Mouse (Mus musculus): Measurements from ENCODE around the gene Zbtb21.
"Not testable (repeated sequence)": the region's sequence is repeated elsewhere in the genome, so short reads cannot be mapped to it uniquely, and the experiment has no call there.

Gene Zbtb21

DNA sequence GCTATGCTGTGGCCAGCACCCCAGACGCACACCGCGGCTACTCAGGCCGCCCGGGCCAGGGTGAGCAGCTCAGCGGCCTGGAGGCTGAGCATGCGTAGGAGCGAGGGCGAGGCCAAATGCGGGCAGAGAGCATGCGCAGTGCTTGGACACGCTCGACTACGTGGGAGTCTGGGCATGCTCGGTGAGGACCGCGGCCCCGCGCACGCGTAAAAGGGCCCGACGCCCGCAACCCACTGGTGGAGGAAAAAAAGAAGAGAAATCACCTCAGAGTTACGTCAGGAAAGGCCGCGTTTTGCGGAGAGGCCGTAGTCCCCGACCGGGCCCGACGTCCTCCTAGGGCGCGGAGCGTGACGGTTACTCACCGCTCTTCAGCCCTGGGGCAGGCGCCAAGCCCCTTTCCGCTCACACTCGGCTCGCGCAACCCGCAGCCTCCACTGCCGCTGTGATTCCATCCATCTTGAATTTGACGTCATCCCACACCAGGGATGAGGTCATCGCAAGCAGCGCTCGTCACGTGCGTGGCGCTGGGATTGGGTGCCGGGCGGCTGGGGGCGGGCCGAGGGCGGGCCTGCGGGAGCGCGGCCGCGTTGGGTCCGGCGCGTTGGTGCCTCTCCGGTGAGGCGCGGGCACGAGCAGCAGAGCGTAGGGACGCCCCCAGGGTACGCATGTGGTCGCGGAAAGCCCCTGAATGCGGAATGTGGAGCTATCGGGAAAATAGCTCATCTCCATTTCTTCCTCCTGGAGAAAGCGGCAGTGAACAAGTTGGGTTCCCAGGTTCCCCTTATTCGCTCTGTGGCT is at the start of gene Zbtb21, which contains the start of gene C2cd2:
TSS of gene Zbtb21 (minus strand) at position 472 of the 798 bp plus-strand sequence.
TSS of gene C2cd2 (minus strand) at position 448 of the 798 bp plus-strand sequence.
- peak; percentile 88 for DNase-seq (ENCODE audit: extremely low spot score, low read depth, low spot score)

DNA sequence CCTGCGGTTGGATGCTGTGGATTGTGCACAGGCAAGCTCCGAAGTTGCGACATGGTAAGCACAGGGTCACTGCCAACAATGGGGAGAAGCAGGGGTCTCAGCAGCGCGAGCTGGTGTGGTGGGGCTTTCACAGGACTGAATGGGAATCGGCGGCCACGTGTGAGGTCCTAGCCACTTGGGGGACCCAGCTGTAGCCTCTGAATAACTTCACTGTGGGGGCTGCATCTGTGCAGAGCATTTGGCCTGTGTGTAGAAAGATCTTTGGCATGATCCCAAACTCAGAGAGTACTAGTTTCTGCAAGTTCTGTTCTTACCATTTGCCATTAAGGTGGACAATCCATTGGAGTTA is 34.9 kb upstream of the Zbtb21 start:
- DNase-seq (ENCODE audit: extremely low spot score, low read depth, low spot score) = not testable (repeated sequence)

DNA sequence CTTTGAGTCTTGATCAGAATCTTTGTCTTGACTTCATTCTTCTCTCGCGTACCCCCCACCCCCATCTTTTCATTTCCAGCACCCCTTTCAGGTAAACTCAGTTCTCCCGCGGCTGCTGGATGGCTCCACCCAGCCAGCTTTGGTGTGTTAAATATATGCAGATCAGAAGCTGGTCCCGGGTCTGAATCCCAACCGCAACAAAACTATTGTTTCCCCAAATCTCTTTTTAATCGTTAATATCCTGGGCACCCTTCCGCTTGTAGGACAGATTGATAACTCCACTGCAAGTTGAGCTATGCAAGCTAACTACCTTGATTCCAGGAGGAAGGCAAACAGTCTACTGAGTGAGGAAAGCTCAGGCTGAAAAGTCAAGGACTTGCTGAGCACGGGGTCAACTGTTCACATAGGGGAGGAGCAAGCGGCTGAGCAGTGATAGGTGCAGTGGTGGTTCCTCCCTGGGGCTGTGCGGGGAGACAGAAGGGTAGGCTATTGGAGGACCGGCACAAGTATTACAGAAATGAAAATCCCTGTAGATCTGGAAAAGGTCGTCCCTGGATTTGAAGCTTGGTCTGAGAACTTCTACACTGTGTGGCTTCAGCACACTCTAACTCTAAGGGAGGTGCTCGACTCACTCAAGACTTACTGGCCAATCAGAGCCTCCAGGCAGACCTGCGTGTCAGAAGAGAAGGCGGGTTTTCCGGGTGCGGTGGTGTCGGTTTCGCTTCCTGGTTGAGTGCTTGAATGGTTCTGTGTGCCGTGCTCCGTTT is 34.4 kb upstream of the Zbtb21 start, which contains the start of gene B230307C23Rik:
TSS of gene B230307C23Rik (plus strand) at position 700 of the 767 bp plus-strand sequence.
- peak; percentile 56 for DNase-seq (ENCODE audit: extremely low spot score, low read depth, low spot score)

DNA sequence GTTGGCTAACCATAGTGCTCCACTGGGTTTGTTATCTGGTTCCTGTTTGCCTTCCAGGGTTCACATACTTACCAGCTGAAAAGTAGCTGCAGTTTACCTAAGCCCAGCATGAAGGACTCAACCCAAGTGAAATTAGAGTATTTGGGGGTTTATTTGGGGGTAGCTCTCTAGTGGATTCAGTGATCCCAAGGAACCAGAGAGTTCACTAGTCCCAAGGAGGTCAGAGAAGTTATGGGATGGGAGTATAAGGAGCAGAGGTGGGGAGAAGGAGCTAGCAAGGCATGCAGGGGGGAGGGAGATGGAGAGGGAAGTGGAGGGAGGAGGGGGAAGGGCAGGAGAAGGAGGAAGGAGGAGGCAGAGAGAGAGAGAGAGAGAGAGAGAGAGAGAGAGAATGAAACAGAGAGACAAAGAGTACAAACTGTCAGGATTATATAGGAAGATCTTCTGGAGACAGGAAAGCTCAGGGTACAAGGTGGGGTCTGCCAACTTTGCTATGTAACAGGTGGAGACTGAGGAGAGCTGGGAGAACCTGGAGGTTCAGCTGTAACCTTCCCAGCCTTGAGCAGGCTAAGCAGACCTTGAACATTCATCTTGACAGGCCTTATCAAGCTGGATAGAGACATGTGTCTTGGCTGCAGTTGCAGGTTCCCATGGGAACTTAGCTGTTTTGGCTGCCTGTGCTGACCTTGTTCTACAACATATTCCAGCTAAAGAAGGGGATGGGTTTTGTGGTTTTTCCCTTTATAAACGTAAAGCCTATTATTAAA is 33.6 kb upstream of the Zbtb21 start:
- no peak for DNase-seq (ENCODE audit: extremely low spot score, low read depth, low spot score)

DNA sequence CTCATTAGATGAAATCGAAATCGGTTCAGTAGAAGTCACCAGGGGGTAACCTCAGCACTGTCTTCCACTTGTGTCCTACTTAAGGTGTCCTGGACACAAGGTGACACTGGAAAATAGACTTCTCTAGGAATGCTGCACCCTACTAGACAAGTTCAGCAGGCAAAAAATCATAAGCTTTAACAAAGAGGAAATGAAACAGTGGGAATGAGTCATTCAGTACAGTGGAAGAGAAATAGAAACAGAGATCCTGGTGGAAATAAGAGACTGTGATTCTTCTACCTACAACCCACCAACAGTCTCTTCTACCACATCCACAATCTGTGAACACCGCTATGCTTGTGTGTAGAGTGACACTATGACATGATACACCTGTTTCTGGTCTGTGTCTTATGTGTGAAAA is 30.1 kb upstream of the Zbtb21 start:
- not testable (repeated sequence) for DNase-seq (ENCODE audit: extremely low spot score, low read depth, low spot score)

DNA sequence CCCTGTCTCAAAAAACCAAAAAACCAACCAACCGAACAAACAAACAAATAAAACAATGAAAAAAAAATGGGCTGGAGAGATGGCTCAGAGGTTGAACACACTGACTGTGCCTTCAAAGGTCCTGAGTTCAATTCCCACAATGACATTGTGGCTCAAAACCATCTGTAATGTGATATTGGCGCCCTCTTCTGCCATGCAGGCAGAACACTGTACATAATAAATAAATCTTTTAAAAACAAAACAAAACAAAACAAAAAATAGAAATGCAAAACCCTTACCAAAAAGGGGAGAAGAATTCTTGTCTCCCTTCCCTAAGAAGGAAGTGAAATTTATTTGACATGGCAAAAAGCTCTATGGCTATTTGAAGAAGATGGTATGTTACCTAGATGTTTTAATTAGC is 29.1 kb upstream of the Zbtb21 start:
- no peak for DNase-seq (ENCODE audit: extremely low spot score, low read depth, low spot score)

DNA sequence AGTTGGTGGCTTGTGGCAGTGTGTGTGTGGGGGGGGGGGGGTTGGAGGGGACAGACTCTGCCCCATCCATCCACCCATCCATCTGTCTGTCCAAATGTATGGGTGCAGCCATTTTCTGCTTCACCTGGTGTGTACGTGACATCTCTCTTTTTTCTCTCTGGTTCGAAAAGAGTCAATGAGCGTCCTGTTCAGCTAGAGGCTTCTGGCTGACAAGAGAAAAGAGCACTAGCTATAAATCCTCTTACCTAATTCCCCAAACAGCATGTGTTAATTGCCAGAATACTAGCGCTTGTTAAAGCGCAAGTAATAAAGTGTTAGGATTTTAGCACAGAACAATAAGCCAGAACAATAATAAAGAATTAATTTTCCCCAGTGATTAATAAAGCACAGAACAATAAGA is 22.2 kb upstream of the Zbtb21 start:
- no peak for DNase-seq (ENCODE audit: extremely low spot score, low read depth, low spot score)

DNA sequence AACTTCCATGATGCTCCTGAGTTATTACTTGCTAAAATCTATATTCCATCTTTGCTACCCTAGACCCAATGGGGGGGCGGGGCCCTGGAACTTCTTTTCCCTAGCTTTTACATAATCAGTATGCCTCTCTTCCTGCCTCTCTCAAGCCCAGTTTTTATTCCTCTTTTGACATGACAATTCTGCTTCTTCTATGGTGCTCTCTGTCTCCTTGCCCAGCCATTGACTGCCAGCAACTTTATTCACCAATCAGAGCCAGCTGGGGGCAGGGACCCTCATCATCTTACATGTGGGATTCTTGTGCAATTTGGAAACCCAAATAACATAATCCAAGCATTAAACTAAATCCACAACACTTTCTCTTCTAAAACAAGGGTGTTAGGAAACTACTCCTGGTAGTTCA is 18.9 kb upstream of the Zbtb21 start:
- DNase-seq (ENCODE audit: extremely low spot score, low read depth, low spot score) = no peak

DNA sequence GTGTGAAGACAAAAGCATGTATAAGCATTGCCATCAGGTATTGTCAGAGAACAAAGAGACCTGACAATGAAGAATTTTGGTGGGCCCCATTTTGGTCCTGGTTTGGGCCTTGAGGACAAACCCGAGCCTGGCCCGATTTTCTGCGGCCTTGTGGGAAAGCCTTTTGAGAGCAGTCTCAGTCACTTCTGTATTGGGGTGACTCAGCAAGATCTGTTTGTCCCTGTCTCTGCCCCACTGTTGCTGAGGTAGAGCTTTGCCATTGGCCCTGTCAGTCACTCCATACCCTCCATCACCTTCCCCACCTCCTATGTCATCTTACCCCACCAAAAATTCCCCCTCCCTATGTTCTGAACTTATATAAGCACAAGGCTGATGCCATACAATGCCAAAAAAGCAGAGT is 15.3 kb upstream of the Zbtb21 start:
- DNase-seq (ENCODE audit: extremely low spot score, low read depth, low spot score) = no peak

DNA sequence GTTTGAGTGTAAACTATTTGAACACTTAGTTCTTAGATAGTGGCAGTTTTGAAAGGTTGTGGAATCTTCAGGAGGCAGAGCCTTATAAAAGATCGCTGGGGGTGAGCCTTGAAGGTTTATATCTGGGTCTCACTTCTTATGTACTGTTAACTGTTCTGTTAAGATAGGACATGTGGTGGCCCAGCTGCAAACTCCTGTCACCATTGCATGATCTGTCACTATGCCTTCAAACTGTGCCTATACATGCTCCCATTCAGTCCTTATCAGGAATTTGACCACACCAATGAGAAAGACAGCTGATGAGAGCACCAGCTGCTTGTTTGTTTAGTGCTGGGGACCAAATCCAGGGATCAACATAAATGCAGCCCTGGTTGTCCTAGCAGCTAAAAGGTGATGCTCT is 14.9 kb upstream of the Zbtb21 start:
- no peak for DNase-seq (ENCODE audit: extremely low spot score, low read depth, low spot score)

DNA sequence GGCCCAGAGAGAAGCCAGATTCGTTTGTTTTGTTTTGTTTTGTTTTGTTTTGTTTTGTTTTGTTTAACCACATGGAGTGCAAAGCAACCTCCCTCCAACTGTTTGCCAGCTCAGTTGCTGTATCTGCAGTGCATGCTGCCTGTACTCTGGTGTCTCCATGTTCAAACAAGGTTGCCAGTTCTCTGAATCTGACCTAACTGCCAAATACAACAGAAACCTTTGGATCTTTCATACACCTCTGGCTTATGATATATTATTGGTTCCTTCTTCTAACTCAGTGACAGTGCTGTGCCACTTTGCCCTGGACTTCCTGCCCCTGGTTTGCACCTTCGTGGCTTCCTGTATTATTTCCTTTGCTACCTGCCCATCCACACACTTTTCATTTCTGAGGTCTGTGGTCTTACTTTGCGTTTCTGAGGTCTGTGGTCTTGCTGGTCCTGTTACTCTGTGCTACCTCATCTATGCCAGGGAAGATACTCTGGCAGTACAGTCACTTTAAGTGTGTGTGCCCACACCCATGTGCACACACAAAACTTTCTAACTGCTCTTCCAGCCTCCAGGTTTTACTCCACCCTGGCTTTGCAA is 1.6 kb upstream of the Zbtb21 start:
- DNase-seq (ENCODE audit: extremely low spot score, low read depth, low spot score) = no peak

DNA sequence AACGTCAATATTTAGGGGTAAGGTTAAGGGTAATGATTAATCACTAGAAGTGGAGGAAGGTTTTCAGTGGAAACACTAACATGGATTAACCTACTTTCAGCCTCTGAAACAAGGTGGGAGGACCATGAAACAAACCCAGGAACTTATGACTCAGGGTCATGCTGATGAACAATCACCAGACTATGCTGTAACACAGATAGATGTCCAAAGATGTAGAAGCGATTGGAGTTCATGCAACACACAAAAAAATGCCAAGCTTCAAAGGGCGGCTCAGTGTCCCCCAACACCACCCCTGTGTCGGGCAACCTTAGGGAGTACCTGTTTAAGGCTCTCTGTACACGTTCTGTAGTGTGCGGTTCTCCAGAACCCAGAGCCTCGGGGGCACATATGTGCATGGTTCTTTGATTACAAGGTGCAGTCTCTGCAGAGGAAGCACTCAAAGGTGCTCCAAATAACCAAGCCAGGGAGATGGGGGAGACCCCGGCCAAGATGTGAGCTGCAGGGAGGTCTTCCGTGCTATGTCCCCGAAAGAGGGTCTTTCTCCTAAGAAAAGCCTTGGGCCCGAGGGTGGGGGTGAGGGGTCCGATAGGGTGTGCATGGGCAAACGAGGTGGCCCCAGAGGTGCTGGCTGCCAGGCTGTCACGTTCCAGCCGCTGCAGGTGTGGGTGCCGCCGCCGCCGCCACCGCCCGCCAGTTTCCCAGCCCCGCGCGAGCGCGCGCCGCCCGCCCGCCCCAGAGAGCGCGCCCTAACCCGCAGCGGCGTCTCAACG is 856 bp downstream of the Zbtb21 start:
- no peak for DNase-seq (ENCODE audit: extremely low spot score, low read depth, low spot score)

DNA sequence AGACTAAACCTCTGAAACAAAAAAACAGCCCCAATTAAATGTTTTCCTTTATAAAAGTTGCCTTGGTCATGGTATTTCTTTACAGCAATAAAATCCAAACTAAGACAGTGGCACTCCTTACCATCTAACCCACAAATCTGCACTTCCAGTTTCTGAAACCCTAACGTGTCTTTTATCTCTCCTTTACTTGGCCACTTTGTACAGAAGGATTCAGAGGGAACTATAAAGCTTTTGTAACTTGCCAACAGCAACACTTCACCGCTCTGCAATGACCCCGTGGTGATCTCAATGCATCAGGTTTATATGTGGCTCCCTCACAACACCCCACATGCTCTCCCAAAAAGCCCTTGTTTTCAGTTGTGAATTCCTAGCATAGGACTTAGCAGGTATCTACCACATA is 2.1 kb downstream of the Zbtb21 start:
- DNase-seq (ENCODE audit: extremely low spot score, low read depth, low spot score) = no peak

DNA sequence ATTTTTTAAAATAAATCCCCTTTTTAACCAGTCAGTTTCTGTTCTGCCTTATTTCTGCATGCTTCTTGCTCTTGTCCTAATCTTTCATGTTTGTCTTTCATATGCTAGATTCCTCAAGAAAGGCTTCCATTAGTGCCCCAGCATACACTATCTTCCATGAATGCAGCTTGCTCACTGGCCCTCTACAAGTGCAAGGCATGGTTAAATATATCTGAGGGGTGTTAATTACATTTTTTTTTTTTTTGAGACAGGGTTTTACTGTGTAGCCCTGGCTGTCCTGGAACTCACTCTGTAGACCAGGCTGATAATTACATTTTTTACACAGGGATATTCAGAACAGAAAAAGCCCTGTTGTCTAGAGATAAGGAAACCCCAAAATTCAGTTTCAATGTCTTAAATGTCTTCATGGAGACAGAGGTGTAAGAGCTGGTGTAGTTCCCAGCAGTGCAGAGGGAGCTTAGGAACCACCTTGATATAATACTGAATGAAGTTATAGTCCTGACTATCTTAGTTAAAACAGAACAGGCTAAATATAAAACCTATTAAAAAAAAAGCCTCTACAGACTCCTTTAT is 3.9 kb downstream of the Zbtb21 start:
- no peak for DNase-seq (ENCODE audit: extremely low spot score, low read depth, low spot score)

DNA sequence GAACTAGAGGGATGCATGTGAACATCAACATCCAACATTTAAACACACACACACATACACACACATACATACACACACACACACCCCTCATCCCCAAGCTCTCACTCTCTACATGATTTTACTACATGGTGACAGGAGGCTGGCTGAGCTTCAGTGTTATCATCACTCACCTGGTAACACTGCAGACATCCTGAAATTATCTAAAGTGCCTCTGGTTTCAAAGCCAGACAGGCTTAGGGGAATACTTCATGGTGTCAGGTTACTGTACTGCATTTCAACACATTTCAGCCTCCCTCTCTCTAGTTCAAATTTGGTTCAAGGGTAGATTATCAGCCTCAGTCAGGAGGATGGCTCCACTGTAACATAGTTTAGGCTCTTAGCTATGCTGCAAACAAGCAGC is 4.8 kb downstream of the Zbtb21 start:
- no peak for DNase-seq (ENCODE audit: extremely low spot score, low read depth, low spot score)

DNA sequence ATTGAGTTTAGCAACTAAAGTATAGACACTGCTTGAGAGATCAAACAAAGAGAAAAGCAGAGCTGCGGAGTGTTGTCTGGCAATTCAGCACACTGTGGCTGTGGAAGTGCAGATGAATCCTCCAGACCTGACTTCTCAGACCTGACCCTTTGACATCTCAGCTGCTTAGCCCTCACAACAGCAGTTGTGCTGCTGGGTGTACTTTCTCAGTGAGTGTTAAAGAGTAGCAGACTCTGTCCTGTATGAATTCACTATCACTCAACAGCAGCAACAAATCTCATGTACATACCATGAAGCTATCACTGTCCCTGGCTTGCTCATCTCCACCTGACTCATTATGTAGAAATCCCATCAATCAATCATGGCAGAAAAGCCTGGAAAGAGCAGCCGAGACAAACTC is 6.4 kb downstream of the Zbtb21 start:
- no peak for DNase-seq (ENCODE audit: extremely low spot score, low read depth, low spot score)

DNA sequence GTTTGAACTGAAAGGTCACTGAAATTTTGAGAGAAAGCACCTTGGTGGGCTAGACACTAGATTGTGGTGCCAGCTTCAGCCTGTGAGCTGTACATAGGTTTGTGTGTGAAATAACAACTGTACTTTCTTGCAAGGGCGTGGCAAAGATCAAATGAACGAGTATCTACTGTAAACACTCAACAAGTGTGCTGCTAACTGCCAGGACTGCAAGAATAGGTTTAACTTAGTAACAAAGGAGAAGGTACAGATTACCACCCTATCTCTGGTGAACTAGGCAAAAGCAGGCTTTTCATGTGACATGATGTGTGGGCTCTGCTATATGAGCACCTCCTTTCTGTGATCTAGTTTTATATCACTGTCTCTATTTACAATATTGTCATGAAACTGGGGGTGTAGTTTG is 9.1 kb downstream of the Zbtb21 start:
- DNase-seq (ENCODE audit: extremely low spot score, low read depth, low spot score) = no peak

DNA sequence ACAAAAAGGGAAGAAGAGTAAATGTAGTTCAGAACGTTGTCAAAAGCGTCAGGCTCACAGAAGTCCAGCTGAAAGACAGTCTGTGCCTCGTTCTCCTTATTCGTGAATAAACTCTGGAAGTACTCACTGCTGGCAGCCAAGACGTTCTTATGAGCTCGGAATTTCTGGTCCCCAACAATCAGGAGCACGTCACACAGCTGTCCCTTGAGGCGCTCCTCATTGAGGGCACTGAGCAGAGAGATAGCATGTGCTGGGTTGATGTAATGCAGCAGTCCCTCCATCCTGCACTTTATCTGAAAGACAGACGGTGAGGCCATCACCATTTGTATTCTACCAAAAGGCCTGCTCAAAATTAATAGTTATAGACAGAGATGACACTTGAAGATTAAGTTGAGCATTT is 9.6 kb downstream of the Zbtb21 start:
- no peak for DNase-seq (ENCODE audit: extremely low spot score, low read depth, low spot score)

DNA sequence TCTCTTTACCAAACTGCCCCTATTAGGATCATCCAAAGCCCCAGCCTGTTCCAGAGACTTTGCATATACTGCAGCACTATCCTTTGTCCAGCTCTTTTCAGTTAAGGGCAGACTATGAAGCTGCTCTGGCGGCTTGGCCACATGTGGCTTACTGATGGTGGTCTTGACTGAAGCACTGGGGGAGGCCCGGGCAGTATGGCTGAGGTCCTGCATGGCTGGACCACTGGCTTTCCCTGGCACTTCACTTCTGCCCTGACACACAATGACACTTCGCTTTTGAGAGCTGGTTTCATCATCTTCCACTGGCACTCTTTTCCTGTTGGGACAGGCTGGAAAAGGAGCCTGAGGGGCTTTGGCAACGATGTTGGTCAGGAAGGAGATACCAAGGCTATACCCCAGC is 10.1 kb downstream of the Zbtb21 start:
- DNase-seq (ENCODE audit: extremely low spot score, low read depth, low spot score) = no peak

DNA sequence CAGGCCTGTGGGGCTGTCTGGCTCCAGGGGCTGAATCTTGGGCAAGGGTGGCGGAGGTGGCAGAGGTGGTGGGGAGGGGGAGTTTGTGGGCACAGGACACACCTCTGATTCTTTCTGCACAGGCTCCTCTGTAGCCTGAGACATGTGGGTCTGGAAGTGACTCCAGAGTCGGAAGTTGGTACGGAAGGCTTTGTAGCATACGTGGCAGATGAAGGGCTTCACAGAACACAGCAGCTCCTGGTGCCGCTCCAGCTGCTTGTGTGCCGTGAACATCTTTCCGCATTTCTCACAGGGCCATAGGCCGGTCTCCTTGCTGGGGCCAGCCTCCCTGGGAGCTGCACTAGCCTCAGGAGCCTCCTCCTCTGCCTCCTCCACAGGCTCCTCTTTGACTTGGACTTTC is 12.4 kb downstream of the Zbtb21 start:
- no peak for DNase-seq (ENCODE audit: extremely low spot score, low read depth, low spot score)

All from hindlimb bud, embryonic 11.5 days (tissue).